Mouse (Mus musculus) myocyte (in vitro differentiated cells): ENCODE data around the gene Sec61b.

ENCODE experiments used
- CEBPB ChIP-seq: IDR thresholded peaks from 2 replicates; pipeline ENCODE4 v1.6.1; 2011; ENCODE audit warnings: mild to moderate bottlenecking, moderate library complexity; ENCODE audit not compliant: poor library complexity, insufficient read depth, severe bottlenecking
- E2F4 ChIP-seq: IDR thresholded peaks from one replicate; pipeline ENCODE4 v1.6.1; 2011; ENCODE audit warnings: mild to moderate bottlenecking, control low read depth, moderate library complexity; ENCODE audit not compliant: insufficient read depth
- MAX ChIP-seq: IDR thresholded peaks from one replicate; pipeline ENCODE4 v1.6.1; 2011; ENCODE audit warnings: low read depth, mild to moderate bottlenecking, control low read depth
- MYOD1 ChIP-seq, 3 experiments: IDR thresholded peaks; one replicate each; pipeline ENCODE4 v1.6.1; 2011; ENCODE audit warnings: control low read depth in 2 of 3, low read depth in 2 of 3, mild to moderate bottlenecking in 2 of 3, moderate library complexity in 1 of 3; ENCODE audit not compliant: insufficient read length in 2 of 3, control insufficient read depth in 1 of 3
- MYOG ChIP-seq, 3 experiments: IDR thresholded peaks; one replicate each; pipeline ENCODE4 v1.6.1; 2011; ENCODE audit warnings: control low read depth in 2 of 3, low read depth in 2 of 3, mild to moderate bottlenecking in 2 of 3; ENCODE audit not compliant: insufficient read length in 2 of 3, control insufficient read depth in 1 of 3, insufficient read depth in 1 of 3
- POLR2A ChIP-seq: IDR thresholded peaks from one replicate; pipeline ENCODE4 v1.6.1; 2011; ENCODE audit warnings: low read depth, mild to moderate bottlenecking, control low read depth, moderate library complexity; ENCODE audit not compliant: insufficient read length
- POLR2AphosphoS2 ChIP-seq: IDR thresholded peaks from one replicate; pipeline ENCODE4 v1.6.1; 2011; ENCODE audit warnings: low read depth, control low read depth; ENCODE audit not compliant: insufficient read length
- REST ChIP-seq: IDR thresholded peaks from one replicate; pipeline ENCODE4 v1.6.1; 2011; ENCODE audit warnings: mild to moderate bottlenecking, control low read depth, moderate library complexity; ENCODE audit not compliant: insufficient read depth, insufficient read length
- SRF ChIP-seq: IDR thresholded peaks from one replicate; pipeline ENCODE4 v1.6.1; 2011; ENCODE audit warnings: low read depth; ENCODE audit not compliant: control insufficient read depth, insufficient read length
- TCF3 ChIP-seq: IDR thresholded peaks from one replicate; pipeline ENCODE4 v1.6.1; 2011; ENCODE audit warnings: low read depth, control low read depth; ENCODE audit not compliant: insufficient read length

- TF ChIP-seq POLR2A (no peak), POLR2AphosphoS2 (no peak), MYOG (IDR thresholded peaks at IDR 0.05; ENCODE audit: control insufficient read depth in 1 of 3, insufficient read depth in 1 of 3, insufficient read length in 2 of 3, low read depth in 2 of 3) (peak in 2 of 3 experiments; percentile 70 to 84), MAX (no peak), REST (no peak), E2F4 (no peak), MYOD1 (IDR thresholded peaks at IDR 0.05; ENCODE audit: control insufficient read depth in 1 of 3, insufficient read length in 2 of 3, low read depth in 2 of 3) (peak in 2 of 3 experiments; percentile 69 to 81), TCF3 (no peak), CEBPB (no peak), SRF (no peak)
Observed at GRCm38 (mm10) chr4:47518551-47519181, 44.2 kb downstream of the Sec61b start.
